Mouse (Mus musculus): Measurements from ENCODE around the gene Cd300lf. TPM values are rescaled to one million over a fixed set of nuclear protein-coding genes. Genes with fewer than 3 reads are reported as not detected.

The Cd300lf gene
- polyA plus RNA-seq, 1 experiment from 2014 or later: 0.97 TPM

DNA sequence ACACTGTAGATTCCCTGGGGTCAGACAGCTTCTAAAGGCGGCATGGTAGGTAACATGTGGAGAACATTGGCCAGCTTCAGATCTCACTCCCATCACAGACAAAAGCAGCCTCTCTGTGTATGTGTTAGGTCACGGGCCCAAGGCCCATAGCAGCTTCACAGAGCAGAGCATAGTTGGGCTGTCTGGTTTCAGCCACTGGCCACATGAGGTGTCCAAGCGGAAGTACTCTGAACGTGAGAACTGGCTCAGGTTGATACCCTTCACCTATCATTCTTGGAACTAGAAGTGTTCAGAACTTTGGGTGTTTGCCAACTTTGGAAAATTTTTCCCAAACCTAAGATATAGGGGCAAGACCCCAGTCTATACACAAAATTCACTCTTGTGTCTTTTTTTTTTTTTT, 35.6 kb upstream of the Cd300lf start:
- ATAC-seq (ENCODE audit: low read depth) (no peak), DNase-seq (no peak)
- H3K36me3 ChIP-seq: peaks cover 4% of the 10 kb centered on the region; the same call in 1 of the 2 replicates
- no peak overlapping the region for H3K27ac ChIP-seq
- 78% methylated on average over 4 of the region's 4 CpGs for WGBS (ENCODE audit: insufficient replicate concordance)
- H3K9ac ChIP-seq: no peak overlapping the region
- H3K27me3 ChIP-seq: peaks cover 7% of the 10 kb centered on the region
- H3K9me3 ChIP-seq (replicated peaks): no peaks in the 10 kb centered on the region
- H3K4me1 ChIP-seq (replicated peaks): peaks cover 71% of the 10 kb centered on the region
- no peak overlapping the region for H3K4me3 ChIP-seq (replicated peaks)
- H3K4me2 ChIP-seq: no peak overlapping the region

DNA sequence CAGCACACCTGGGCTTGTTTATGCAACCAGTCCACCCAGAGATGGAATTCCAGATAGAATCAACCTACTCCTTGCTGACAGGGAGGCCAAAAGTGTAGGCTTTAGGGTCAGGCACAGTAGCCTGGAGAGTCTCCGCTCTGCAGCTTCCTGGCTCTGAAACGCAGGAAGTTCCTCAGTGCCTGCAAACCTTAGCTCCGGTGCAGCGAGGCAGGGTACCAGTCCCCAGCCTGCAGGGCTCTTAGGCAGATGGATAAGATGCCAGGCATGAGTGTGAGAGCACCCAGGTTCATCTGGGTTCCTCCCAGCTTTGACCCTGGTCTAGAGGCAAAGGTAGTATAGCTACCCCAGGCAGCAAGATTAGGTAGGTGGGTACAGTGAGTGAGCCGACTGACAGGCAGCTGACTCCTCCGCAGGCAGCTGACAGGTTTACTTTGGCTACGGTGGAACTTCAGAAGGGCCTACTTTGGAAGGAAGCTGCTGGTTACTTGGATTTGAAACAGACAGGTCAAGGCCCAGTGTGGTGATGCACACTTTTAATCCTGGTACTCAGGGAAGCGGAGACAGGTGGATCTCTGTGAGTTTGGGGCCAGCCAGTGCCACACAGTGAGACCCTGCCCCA, 33.9 kb upstream of the Cd300lf start:
- Histone ChIP-seq H3K36me3 (peaks cover 4% of the 10 kb centered on the region; the same call in 1 of the 2 replicates), H3K4me2 (no peak overlapping the region), H3K9ac (no peak overlapping the region), H3K27ac (0 out of 2 replicates have a peak overlapping the region, but pooled peaks have one; percentile 5), H3K27me3 (peaks cover 14% of the 10 kb centered on the region), H3K4me3 (replicated peaks) (no peak overlapping the region), H3K9me3 (replicated peaks) (no peaks in the 10 kb centered on the region), H3K4me1 (replicated peaks) (peaks cover 68% of the 10 kb centered on the region)
- WGBS (ENCODE audit: insufficient replicate concordance): 69% methylated on average over 8 of the region's 8 CpGs
- DNase-seq: no peak
- no peak for ATAC-seq (ENCODE audit: low read depth)

DNA sequence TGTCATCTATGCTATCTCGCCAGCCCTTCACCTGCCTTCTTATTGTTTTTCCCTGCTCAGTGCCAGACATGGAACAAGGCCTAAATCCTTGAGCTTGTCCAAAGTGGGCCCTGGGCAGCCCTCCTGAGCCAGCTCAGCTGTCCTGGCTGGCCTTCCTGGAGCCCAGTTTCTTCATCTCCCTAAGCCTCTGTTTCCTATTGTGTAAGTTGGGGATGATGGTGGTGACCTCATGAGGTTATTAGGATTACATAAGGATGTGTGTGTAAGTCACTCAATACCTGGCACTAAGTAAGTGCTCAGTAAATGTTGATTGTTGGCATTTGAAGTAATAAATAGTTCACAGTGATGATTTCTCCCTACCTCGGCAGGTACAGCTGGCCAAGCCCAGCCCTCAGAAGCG, 33.0 kb upstream of the Cd300lf start:
- H3K4me2 ChIP-seq: 0 out of 2 replicates have a peak overlapping the region, but pooled peaks have one; percentile 95
- DNase-seq (no peak), ATAC-seq (ENCODE audit: low read depth) (no peak)
- peaks cover 68% of the 10 kb centered on the region for H3K4me1 ChIP-seq (replicated peaks)
- 62% methylated on average over 3 of the region's 3 CpGs for WGBS (ENCODE audit: insufficient replicate concordance)
- peaks cover 14% of the 10 kb centered on the region for H3K27me3 ChIP-seq
- H3K4me3 ChIP-seq (replicated peaks): no peak overlapping the region
- H3K36me3 ChIP-seq: peaks cover 4% of the 10 kb centered on the region; the same call in 1 of the 2 replicates
- no peaks in the 10 kb centered on the region for H3K9me3 ChIP-seq (replicated peaks)
- H3K27ac ChIP-seq: no peak overlapping the region
- H3K9ac ChIP-seq: no peak overlapping the region

DNA sequence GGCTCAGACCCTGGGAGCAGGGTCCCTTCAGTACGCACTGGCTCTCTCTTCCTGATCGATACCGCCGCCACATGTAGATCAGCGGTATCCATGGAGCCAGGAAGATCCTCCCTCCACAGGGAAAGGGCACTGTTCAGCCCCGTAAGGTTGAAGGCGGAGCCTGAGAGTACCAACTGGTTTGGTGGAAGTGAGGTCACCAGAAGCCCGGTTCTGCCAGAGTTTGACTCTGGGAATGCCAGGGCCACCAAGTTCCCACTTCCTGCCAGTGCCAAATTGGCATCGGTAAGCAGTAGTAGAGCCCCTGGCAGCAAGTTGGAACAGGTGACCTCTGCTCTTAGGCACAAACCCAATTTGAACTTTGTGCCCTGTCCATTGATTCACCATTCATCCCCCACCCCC, 31.2 kb upstream of the Cd300lf start:
- ATAC-seq (ENCODE audit: low read depth): no peak
- Histone ChIP-seq H3K27ac (peak overlapping the region; percentile 50), H3K4me2 (peak overlapping the region; percentile 95), H3K4me1 (replicated peaks) (peaks cover 73% of the 10 kb centered on the region), H3K27me3 (peaks cover 14% of the 10 kb centered on the region), H3K9ac (peak overlapping the region; percentile 83), H3K4me3 (replicated peaks) (peak overlapping the region; percentile 83), H3K9me3 (replicated peaks) (no peaks in the 10 kb centered on the region), H3K36me3 (no peaks in the 10 kb centered on the region)
- 16% methylated on average over 9 of the region's 9 CpGs for WGBS (ENCODE audit: insufficient replicate concordance)
- no peak for DNase-seq

GRCm38 (mm10) chr11:115164341-115164975, 30.7 kb upstream of the Cd300lf start:
- DNase-seq: no peak
- peak overlapping the region; percentile 95 for H3K4me2 ChIP-seq
- H3K9me3 ChIP-seq (replicated peaks): no peaks in the 10 kb centered on the region
- peaks cover 78% of the 10 kb centered on the region for H3K4me1 ChIP-seq (replicated peaks)
- peak overlapping the region; percentile 50 for H3K27ac ChIP-seq
- H3K27me3 ChIP-seq: peaks cover 14% of the 10 kb centered on the region
- H3K9ac ChIP-seq: peak overlapping the region; percentile 83
- under 1% methylated on average over 14 of the region's 14 CpGs for WGBS (ENCODE audit: insufficient replicate concordance)
- no peaks in the 10 kb centered on the region for H3K36me3 ChIP-seq
- ATAC-seq (ENCODE audit: low read depth): no peak
- H3K4me3 ChIP-seq (replicated peaks): peak overlapping the region; percentile 83

DNA sequence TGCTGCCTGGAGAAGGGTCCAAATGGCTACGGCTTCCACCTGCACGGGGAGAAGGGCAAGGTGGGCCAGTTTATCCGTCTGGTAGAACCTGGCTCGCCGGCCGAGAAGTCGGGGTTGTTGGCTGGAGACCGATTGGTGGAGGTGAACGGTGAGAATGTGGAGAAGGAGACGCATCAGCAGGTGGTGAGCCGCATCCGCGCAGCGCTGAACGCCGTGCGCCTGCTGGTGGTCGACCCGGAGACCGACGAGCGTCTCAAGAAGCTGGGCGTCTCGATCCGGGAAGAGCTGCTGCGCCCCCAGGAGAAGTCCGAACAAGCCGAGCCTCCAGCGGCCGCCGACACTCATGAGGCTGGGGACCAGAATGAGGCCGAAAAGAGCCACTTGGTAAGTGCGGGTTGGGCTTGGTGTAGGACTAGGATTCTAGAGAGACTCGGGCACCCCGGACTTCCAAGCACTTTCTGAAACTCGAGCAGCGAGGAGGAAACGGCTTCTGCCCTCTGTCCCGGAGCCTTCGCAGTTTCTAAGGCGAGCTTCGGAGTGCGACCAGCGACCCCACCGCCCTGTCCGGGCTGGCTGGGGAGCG, 29.9 kb upstream of the Cd300lf start:
- H3K4me1 ChIP-seq (replicated peaks): peaks cover 85% of the 10 kb centered on the region
- H3K9me3 ChIP-seq (replicated peaks): no peaks in the 10 kb centered on the region
- peak overlapping the region; percentile 68 for H3K27ac ChIP-seq
- peak overlapping the region; percentile 95 for H3K4me2 ChIP-seq
- H3K27me3 ChIP-seq: peaks cover 14% of the 10 kb centered on the region
- H3K36me3 ChIP-seq: no peaks in the 10 kb centered on the region
- WGBS (ENCODE audit: insufficient replicate concordance): under 1% methylated on average over 47 of the region's 47 CpGs
- DNase-seq (no peak), ATAC-seq (ENCODE audit: low read depth) (peak; percentile 3; the same call in 1 of the 2 replicates)
- H3K4me3 ChIP-seq (replicated peaks): peak overlapping the region; percentile 83
- peak overlapping the region; percentile 83 for H3K9ac ChIP-seq

DNA sequence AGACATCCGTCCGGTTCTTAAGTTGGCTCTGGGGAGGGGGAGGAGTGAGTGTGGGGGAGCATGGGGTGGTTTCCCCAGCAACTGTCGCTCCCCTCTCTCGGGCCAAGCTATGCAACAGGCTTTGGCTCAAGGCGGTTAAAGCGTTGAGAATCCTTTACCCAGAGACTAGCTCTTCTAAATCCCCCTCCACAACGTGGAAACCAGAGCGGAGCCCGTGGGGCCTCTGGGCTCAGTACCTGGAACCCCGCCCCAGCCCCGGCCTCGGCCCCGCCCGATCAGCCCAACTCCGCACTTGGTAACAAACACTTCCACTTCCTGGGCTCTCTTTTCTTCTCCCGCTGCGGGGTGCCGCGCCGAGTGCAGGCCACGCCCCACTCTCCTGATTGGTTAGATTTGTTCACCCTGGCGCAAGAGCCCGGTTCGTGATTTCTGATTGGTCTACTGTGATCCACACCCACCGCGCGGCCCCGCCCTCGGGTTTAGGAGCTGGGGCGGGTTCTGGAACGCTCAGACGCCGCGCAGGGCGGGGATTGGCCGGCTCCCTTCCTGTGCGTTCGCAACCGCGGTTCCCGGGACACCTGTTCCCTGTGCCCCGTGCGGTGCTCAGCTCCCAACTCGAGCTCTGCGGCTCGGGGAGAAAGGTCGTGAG, 29.2 kb upstream of the Cd300lf start, which contains the start of gene Slc9a3r1:
Gene Slc9a3r1, plus strand, starts transcription at position 510 of the 649 bp plus-strand sequence.
- peak; percentile 94 for ATAC-seq (ENCODE audit: low read depth)
- peak; percentile 99 for DNase-seq
- Histone ChIP-seq H3K36me3 (no peaks in the 10 kb centered on the region), H3K4me3 (replicated peaks) (peak within 1 kb of the TSS; percentile 83), H3K27ac (peak within 1 kb of the TSS; percentile 73), H3K4me2 (peak within 1 kb of the TSS; percentile 95), H3K4me1 (replicated peaks) (peaks cover 89% of the 10 kb centered on the region), H3K27me3 (peaks cover 14% of the 10 kb centered on the region), H3K9me3 (replicated peaks) (no peaks in the 10 kb centered on the region), H3K9ac (peak within 1 kb of the TSS; percentile 83)
- WGBS (ENCODE audit: insufficient replicate concordance): under 1% methylated on average over 47 of the region's 47 CpGs

- Histone ChIP-seq H3K9me3 (replicated peaks) (no peaks in the 10 kb centered on the region), H3K36me3 (no peaks in the 10 kb centered on the region), H3K27ac (peak overlapping the region; percentile 73), H3K4me2 (peak overlapping the region; percentile 95), H3K27me3 (peaks cover 14% of the 10 kb centered on the region), H3K4me3 (replicated peaks) (peak overlapping the region; percentile 83), H3K4me1 (replicated peaks) (peaks cover 89% of the 10 kb centered on the region), H3K9ac (peak overlapping the region; percentile 71)
- ATAC-seq (ENCODE audit: low read depth): no peak
- WGBS (ENCODE audit: insufficient replicate concordance): 23% methylated on average over 9 of the region's 9 CpGs
- DNase-seq: no peak
Measured at GRCm38 (mm10) chr11:115162205-115162601, 28.4 kb upstream of the Cd300lf start.

GRCm38 (mm10) chr11:115161578-115162204, 27.9 kb upstream of the Cd300lf start:
- no peak for ATAC-seq (ENCODE audit: low read depth)
- H3K27me3 ChIP-seq: peaks cover 16% of the 10 kb centered on the region
- no peak overlapping the region for H3K4me3 ChIP-seq (replicated peaks)
- H3K36me3 ChIP-seq: no peaks in the 10 kb centered on the region
- H3K9ac ChIP-seq: 0 out of 2 replicates have a peak overlapping the region, but pooled peaks have one; percentile 71
- H3K4me2 ChIP-seq: peak overlapping the region; percentile 95; the same call in 1 of the 2 replicates
- H3K4me1 ChIP-seq (replicated peaks): peaks cover 85% of the 10 kb centered on the region
- WGBS (ENCODE audit: insufficient replicate concordance): 17% methylated on average over 9 of the region's 9 CpGs
- no peaks in the 10 kb centered on the region for H3K9me3 ChIP-seq (replicated peaks)
- H3K27ac ChIP-seq: peak overlapping the region; percentile 73; the same call in 1 of the 2 replicates
- DNase-seq: no peak

- WGBS (ENCODE audit: insufficient replicate concordance): 21% methylated on average over 10 of the region's 10 CpGs
- no peak overlapping the region for H3K4me2 ChIP-seq
- no peak overlapping the region for H3K9ac ChIP-seq
- H3K9me3 ChIP-seq (replicated peaks): no peaks in the 10 kb centered on the region
- ATAC-seq (ENCODE audit: low read depth): no peak
- H3K27me3 ChIP-seq: peaks cover 21% of the 10 kb centered on the region
- peak; percentile 65 for DNase-seq
- H3K4me1 ChIP-seq (replicated peaks): peaks cover 80% of the 10 kb centered on the region
- H3K27ac ChIP-seq: peak overlapping the region; percentile 73; the same call in 1 of the 2 replicates
- no peaks in the 10 kb centered on the region for H3K36me3 ChIP-seq
- H3K4me3 ChIP-seq (replicated peaks): no peak overlapping the region
Measured at GRCm38 (mm10) chr11:115160883-115161577, 27.2 kb upstream of the Cd300lf start.

Measured in liver, embryonic 13.5 days (tissue).